Mouse (Mus musculus) heart, adult 2 months (tissue): ENCODE data around the gene Gnaq. TPM values are rescaled to one million over a fixed set of nuclear protein-coding genes. Genes with fewer than 3 reads are reported as not detected.

ENCODE experiments used
- DNase-seq, 2 experiments: peaks; one replicate each; pipeline ENCODE4 v3.0.0; 2021
- H3K27ac ChIP-seq: fragments of 200-600 bp; 2 replicates; pipeline ENCODE4 v1.8.1; 2022
- H3K27me3 ChIP-seq: fragments of 200-500 bp; 2 replicates; pipeline ENCODE4 v1.6.1; 2012; ENCODE audit warnings: mild to moderate bottlenecking, low read length, inconsistent platforms, mixed read lengths; ENCODE audit not compliant: control insufficient read depth, insufficient read depth
- H3K36me3 ChIP-seq: fragments of 200-500 bp; 2 replicates; pipeline ENCODE4 v1.6.1; 2012; ENCODE audit warnings: low read length, inconsistent platforms; ENCODE audit not compliant: control insufficient read depth, insufficient read depth
- H3K4me1 ChIP-seq: fragments of 200-500 bp; 2 replicates; pipeline ENCODE4 v1.6.1; 2011; ENCODE audit warnings: low read length; ENCODE audit not compliant: control insufficient read depth, insufficient read depth
- H3K4me3 ChIP-seq: fragments of 200-600 bp; 2 replicates; pipeline ENCODE4 v1.8.1; 2022
- H3K79me2 ChIP-seq: fragments of 200-500 bp; replicated peaks from 2 replicates; pipeline ENCODE4 v1.6.1; 2012; ENCODE audit warnings: mild to moderate bottlenecking, inconsistent platforms, low read length, moderate library complexity, mixed read lengths; ENCODE audit not compliant: control insufficient read depth, insufficient read depth
- H3K9ac ChIP-seq: fragments of 200-500 bp; 2 replicates; pipeline ENCODE4 v1.6.1; 2012; ENCODE audit warnings: low read depth, mild to moderate bottlenecking, control low read depth, inconsistent platforms, low read length, mixed read lengths
- CTCF ChIP-seq: fragments of 200-600 bp; IDR thresholded peaks from 2 replicates; pipeline ENCODE4 v1.8.1; 2022; ENCODE audit warnings: antibody characterized with exemption, mild to moderate bottlenecking, moderate library complexity
- EP300 ChIP-seq: fragments of 200-500 bp; IDR thresholded peaks from 2 replicates; pipeline ENCODE4 v1.6.1; 2011; ENCODE audit warnings: low read depth, low read length, control low read depth; ENCODE audit not compliant: insufficient read depth
- POLR2A ChIP-seq: fragments of 200-500 bp; IDR thresholded peaks from 2 replicates; pipeline ENCODE4 v1.6.1; 2011; ENCODE audit warnings: mild to moderate bottlenecking, low read depth, low read length, control low read depth; ENCODE audit not compliant: insufficient read depth
- WGBS: fragments of 180-500 bp; shearing (Covaris S2); methylation state at CpG from one replicate; pipeline ENCODE4 v1.1.7; 2018; 5-methylcytosine and 5-hydroxymethylcytosine counted together
- intact Hi-C: fragments of 180-260 bp; cut with DNase I; formaldehyde crosslinking; loops from one replicate; pipeline ENCODE4 v1.15.1; 2025
- polyA plus RNA-seq: library from polyadenylated mRNA; depleted of rRNA; stranded (reverse); fragments of >200 nt; gene quantifications from 2 replicates; pipeline ENCODE4 v1.2.3, GENCODE M21; 2012
- total RNA-seq, 2 experiments: library from RNA; stranded (reverse); gene quantifications; 2 replicates each; pipeline ENCODE4 v1.2.3; 2021

Gnaq gene
- total and polyA plus RNA-seq, 3 experiments, result 8.4 to 23.4 (median 23.1) TPM

DNA sequence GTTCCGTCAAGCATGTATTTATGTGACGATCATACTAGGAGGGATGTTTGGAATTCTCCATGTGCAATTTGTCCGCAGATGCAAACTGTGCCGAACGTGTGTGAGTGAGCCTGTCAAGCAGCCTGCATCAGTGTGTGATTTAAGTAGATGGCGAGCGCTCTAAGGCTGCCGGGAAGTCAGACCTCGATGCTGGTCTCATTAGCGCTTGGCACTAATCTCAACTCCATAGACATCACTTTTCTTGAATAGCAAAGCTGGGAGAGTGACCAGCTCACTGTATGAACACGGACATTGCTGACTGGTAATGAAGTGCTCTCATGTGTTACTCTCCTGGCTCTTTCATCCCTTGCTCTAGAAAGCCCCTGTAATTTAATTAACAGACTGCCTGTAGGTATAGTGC lies 252.3 kb downstream of the Gnaq start:
- Histone ChIP-seq H3K27ac (no peak overlapping the region), H3K79me2 (no peaks in the 10 kb centered on the region), H3K4me3 (no peak overlapping the region), H3K9ac (no peak overlapping the region), H3K4me1 (peaks cover 3% of the 10 kb centered on the region), H3K36me3 (peaks cover 4% of the 10 kb centered on the region), H3K27me3 (no peaks in the 10 kb centered on the region)
- TF ChIP-seq POLR2A (no peak), CTCF (no peak), EP300 (no peak)
- intact Hi-C loops, result no loop called here
- 84% methylated on average over 11 of the region's 11 CpGs for WGBS
- DNase-seq, result no peak

DNA sequence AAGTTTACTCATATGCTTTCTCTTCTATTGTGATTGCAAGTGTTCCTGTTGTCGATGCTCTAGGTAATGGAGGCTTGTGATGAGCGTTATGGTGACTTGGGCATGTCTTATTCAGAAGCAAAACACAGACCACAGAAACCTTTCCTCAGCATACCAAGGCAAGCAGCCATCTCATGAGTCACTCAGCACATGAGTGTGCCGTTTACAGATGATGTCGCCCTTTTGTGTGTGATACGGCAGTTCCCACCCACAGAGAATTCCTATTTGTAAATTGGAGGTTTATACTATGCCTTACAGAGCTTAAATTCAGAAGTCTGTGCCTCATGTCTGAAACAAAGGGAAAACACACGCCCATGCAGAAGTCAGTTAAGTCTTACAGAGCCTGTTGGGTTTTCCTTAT lies 253.9 kb downstream of the Gnaq start:
- no peak overlapping the region for H3K4me3 ChIP-seq
- no peak for TF ChIP-seq EP300
- no peak for TF ChIP-seq POLR2A
- no peak for TF ChIP-seq CTCF
- intact Hi-C loops, result no loop called here

DNA sequence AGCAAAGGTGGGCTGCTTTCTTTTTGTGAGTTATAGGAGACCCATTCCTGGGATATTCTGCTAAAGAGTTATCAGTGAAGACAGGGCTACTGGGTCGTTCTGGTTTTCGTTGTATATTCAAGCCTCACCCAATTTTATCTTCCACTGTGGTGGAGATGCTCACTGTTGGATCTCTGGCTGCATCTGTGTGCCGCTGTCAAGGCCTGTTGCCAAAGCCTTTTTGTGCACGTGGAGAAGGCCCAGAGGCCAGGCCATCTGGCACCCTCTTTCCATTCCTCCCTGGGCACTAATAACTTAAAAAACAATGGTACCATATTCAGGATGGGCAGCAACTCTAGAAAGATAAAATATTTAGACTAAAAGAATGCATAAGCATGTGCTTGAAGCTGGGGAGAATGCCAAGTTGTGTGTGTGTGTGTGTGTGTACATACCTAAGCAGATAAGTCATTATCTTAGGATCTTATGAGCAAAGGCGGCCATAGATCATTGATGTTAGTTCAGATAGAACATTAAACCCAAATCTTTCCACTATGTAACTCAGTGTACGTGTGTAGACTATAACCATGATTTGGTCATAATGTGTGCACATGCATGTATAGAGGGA lies 257.7 kb downstream of the Gnaq start:
- TF ChIP-seq CTCF (no peak), POLR2A (no peak), EP300 (no peak)
- Histone ChIP-seq H3K27me3 (no peaks in the 10 kb centered on the region), H3K4me1 (peaks cover 1% of the 10 kb centered on the region; the same call in 1 of the 2 replicates), H3K4me3 (no peak overlapping the region), H3K9ac (no peak overlapping the region), H3K27ac (no peak overlapping the region), H3K79me2 (no peaks in the 10 kb centered on the region), H3K36me3 (no peaks in the 10 kb centered on the region; the same call in 1 of the 2 replicates)
- no peak for DNase-seq
- intact Hi-C loops, result no loop called here
- WGBS, result 82% methylated on average over 6 of the region's 6 CpGs

More for the DNA sequence above, 253.9 kb downstream of the Gnaq start:
- Histone ChIP-seq H3K27me3 (no peaks in the 10 kb centered on the region), H3K9ac (no peak overlapping the region), H3K4me1 (peaks cover 3% of the 10 kb centered on the region), H3K27ac (no peak overlapping the region), H3K79me2 (no peaks in the 10 kb centered on the region), H3K36me3 (peaks cover 4% of the 10 kb centered on the region)
- WGBS, result 51% methylated on average over 6 of the region's 6 CpGs
- peak in 1 of 2 experiments; percentile 16 for DNase-seq

DNA sequence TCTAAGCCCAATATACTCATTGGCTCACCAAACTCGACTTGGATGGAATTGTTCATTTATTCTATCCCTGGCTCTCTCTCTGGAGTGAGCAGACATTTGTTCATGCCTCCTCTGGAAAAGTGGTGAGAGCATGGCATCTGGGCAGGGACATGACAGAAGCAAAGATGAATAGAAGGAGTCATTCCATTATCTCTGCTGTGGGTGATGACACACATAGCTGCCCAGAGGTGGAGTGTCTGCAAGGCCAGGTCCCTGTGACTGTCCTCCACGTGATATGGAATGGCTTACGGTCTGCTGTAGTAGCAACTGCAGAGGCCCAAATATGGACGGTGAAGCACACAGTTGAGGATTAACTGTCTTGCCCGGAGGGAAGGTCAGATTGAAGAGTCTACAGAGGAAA lies 261.8 kb downstream of the Gnaq start:
- 75% methylated on average over 5 of the region's 5 CpGs for WGBS
- TF ChIP-seq POLR2A (no peak), EP300 (no peak), CTCF (no peak)
- intact Hi-C loops, result no loop called here

DNA sequence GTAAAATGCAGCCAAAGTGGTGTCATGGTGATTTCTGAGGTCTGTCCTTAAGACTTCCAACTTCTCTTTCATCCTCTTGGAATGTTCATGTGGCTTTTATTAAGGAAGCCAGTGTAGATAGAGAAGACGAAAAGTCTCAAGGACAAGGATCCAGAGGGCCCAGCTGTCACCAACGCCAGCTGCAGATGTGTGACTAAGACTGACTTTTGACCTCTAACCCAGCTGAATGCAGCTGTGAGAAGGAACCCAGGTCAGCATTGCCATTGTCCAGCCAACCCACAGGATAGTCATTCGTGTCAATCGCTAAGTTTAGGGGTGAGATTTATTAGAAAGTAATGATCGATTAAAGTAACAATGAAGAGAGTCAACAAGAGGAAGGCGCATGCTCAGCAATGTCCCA lies 270.5 kb downstream of the Gnaq start:
- no peak overlapping the region for H3K27ac ChIP-seq
- no peaks in the 10 kb centered on the region for H3K4me1 ChIP-seq
- H3K79me2 ChIP-seq, result no peaks in the 10 kb centered on the region
- no peaks in the 10 kb centered on the region for H3K36me3 ChIP-seq
- 75% methylated on average over 6 of the region's 6 CpGs for WGBS
- peak in 1 of 2 experiments; percentile 39 for DNase-seq
- no peaks in the 10 kb centered on the region for H3K27me3 ChIP-seq
- intact Hi-C loops, result no loop called here
- TF ChIP-seq EP300 (0 out of 2 replicates have a peak, but pooled peaks have one; percentile 42), POLR2A (no peak), CTCF (no peak)
- H3K9ac ChIP-seq, result no peak overlapping the region
- H3K4me3 ChIP-seq, result no peak overlapping the region

More for the DNA sequence above, 261.8 kb downstream of the Gnaq start:
- H3K4me1 ChIP-seq, result no peaks in the 10 kb centered on the region
- H3K36me3 ChIP-seq, result no peaks in the 10 kb centered on the region
- H3K27ac ChIP-seq, result no peak overlapping the region
- no peak overlapping the region for H3K4me3 ChIP-seq
- no peak for DNase-seq
- no peaks in the 10 kb centered on the region for H3K79me2 ChIP-seq
- no peaks in the 10 kb centered on the region for H3K27me3 ChIP-seq
- no peak overlapping the region for H3K9ac ChIP-seq

DNA sequence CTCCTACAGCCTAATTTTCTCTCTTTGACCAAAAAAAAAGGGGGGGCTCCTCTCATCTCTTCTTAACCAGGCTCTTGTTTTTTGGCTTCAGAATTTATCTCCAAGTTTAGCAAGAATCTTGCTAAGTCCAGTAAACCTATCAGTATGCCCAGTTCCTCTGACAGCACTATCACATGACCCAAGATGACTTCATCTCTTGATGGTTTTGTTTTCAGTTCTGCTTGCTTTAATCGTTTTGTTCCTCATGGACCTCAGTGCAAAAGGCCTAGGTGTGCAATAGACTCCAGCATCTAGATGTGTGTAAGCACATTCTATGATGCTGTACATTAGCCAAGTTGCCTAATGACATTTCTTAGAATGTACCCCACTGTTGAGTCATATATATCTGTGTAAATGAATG lies 275.1 kb downstream of the Gnaq start:
- TF ChIP-seq CTCF, result no peak
- no peak for TF ChIP-seq POLR2A
- no peak for TF ChIP-seq EP300
- Histone ChIP-seq H3K27ac (no peak overlapping the region), H3K4me3 (no peak overlapping the region), H3K9ac (no peak overlapping the region), H3K27me3 (no peaks in the 10 kb centered on the region), H3K36me3 (no peaks in the 10 kb centered on the region), H3K4me1 (no peaks in the 10 kb centered on the region), H3K79me2 (no peaks in the 10 kb centered on the region)
- intact Hi-C loops, result no loop called here
- no peak for DNase-seq
- 44% methylated on average over 1 of the region's 1 CpGs for WGBS
